Mouse (Mus musculus) CD4-positive, CD25-positive, alpha-beta regulatory T cell, adult 4 months (primary cell): ENCODE results near the gene Crybg2. TPM values are rescaled to one million over a fixed set of nuclear protein-coding genes. Genes with fewer than 3 reads are reported as not detected.

ENCODE experiments used
- ATAC-seq: one replicate; pipeline ENCODE4 v1.8.0; 2017
- polyA plus RNA-seq, 2 experiments: library from polyadenylated mRNA; unstranded; fragments of 100-300 nt; shearing (Covaris generic); gene quantifications; one replicate each; pipeline ENCODE4 v1.2.1; 2017

Gene Crybg2
- polyA plus RNA-seq, 2 experiments from 2014 or later, result 20.9 to 28.2 TPM

DNA sequence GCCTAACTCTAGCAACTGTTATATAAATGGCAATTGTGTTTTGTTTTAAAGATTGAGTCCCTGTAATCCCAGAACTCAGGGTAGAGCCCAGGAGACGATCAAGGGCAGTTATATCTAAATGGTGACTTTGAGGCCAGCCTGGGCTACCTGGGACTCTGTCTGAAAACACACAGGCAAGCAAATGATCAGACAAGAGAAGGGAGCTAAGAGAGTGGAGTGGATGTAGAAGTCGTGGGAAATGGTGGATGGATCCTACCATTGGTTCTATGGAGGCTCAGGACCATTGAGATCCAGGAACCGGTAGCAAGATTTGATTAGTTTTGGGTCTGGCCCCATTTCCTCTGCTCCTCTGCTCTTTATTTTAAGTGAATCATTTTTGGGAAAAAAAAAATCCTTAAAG, 35.5 kb downstream of the Crybg2 start:
- ATAC-seq, result no peak

DNA sequence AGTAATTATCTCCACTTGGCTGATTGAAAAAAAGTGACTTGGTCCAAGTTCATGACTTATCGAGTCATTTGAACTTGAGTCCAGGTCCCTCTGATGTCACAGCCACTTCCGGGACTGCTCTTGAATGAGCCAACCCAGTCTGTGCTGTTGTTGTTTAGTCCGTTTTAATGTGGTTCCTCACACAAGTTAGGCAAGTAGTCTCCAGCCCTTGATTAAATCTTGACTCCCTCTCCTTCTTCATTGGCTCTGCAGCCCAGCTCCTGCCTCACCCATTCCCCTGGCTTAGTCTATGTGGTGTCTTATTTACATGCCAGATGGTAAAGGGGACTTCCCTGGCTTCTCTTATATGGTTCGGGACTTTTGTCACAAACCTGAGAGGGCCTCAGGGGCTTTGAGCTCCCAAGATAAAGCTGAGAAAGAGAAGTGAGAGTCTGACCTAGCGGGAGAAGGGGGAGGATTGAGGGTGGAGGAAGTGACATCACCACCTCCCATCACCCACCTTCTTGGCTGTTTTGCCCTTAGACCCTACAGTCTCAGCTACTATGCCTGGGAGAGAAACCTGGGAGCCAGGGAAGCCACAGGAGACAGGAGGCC, 36.5 kb downstream of the Crybg2 start:
- peak; percentile 70 for ATAC-seq

DNA sequence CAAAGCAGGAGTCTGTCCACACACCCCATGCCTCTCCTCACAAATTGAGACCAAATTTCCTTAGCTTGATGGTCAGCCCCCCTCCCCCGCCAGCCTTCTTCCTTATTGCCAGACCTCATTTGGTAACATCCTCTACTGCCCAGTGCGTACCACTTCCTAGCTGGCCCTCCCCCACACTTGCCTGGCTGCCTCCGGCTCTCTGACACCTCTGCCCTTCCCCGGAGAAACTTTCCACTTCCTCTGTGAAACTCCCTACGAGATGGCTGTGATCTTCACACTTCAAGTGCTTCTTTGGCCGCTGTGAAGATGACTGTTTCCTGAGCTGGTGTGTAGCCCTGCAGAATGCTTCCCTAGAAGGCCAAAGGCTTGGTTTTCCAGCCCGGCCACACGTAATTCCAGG, 38.0 kb downstream of the Crybg2 start:
- peak; percentile 64 for ATAC-seq

DNA sequence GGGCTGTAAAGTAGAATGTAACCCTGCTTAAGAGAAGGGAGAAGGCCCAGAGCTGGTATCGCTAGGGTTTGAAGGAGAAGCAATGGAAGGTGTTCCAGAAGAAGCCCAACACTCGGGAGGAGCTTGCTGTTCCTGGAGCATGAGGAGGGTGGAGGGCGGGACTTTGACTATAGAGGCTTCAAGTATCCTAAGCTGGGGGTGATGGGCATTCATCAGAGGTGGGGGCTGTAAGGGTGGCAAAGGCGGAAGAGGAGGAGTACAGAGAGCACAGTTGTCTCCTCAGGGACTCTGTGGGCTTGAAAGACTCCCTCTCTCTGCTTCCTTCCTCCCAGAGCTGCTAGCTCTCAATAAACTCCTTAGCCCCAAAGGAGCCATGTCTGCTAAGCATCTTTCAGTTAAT, 39.6 kb downstream of the Crybg2 start:
- ATAC-seq, result no peak

DNA sequence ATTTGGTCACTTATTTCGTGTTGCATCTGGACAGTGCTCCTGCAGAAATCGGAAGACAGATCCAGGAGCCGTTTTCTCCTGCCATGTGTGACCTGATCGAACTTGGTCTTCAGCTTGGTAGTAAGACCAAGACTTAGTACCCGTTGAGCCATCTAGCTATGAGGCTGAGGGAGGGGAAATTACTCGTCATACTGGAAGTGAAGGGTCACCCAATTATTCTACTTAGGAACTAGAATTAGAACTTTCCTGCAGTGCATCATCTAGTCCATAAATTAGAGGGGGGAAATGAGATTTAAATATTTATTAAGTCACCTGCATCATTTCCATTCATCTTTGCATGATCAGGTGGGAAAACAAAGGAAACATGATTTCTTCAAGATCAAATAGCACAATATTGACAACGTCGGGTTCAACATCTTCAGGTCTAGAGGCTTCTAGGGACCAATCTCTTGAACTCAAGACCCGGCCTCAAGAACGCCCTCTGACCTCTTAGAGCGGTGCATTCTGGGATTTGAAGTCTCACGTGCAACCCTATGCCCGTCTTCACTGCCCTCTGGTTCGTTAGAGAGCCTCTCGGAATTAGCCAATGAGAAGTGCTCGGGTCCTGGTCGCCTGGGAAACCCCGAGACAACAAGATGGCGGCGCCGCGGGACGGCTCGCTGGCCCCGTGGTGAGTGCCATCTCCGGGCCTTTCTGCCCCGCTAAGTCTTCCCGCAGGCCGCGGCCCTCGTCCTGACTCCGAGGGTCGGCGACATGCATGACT, 41.5 kb downstream of the Crybg2 start, which contains the start of gene Ubxn11:
Gene Ubxn11 (plus strand): TSS at position 592 of the 763 bp plus-strand sequence.
- peak; percentile 84 for ATAC-seq

DNA sequence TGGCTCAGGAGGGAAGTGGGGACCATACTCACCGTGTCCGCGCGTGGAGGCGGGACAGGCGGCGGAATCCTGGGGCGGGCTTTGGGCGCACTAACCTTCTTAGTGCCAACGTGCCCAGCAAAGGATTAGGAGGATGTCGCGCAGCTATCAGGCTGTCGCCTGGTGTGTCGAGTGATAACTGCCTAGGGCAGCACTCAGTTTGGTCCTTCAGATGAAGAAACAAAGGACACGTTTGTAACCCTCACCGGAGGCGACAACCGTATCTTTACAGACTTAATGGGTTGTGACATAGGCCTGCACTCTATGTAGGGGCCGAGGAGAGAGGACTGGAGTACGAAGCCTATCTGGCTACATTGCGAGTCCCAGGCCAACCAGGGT, 42.1 kb downstream of the Crybg2 start:
- ATAC-seq, result peak; percentile 7

DNA sequence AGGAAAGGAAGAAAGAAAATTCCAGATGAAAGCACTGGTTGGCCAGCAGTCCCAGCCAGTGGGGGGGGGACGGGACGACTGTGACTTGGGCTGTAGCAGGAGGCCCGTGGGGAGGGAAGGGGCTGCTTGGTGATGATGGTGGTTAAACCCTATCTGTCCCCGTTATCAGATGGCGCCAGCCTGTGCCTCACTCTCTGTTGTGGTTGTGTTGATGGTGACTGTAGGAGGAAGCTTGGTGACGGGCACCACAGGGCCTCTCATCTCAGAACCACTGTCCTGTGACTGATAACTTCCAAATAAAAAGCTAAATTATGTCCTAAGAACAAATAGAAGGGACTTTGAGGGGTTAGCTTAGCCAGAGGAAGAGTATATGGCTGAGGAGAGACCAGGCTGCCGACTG, 45.5 kb downstream of the Crybg2 start:
- peak; percentile 59 for ATAC-seq

DNA sequence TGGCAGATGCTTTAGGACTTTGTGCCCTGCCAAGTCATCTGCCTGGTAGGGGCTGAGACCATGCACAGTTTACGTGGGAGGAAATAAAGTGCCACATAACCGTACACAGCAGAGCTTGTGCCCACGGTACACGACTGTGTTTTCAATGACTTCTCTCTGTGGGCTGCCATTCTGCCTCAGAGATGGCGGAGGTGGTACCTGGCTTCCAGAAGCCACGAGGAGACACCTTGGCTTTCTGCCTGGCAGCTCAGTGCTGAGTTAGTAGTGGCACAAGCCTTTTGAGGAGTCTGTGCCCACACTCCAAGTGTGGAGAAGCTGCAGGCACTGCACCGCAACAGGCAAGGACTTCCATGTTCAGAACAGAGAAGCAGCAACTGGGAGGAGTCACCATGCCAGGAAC, 47.1 kb downstream of the Crybg2 start:
- ATAC-seq, result no peak

DNA sequence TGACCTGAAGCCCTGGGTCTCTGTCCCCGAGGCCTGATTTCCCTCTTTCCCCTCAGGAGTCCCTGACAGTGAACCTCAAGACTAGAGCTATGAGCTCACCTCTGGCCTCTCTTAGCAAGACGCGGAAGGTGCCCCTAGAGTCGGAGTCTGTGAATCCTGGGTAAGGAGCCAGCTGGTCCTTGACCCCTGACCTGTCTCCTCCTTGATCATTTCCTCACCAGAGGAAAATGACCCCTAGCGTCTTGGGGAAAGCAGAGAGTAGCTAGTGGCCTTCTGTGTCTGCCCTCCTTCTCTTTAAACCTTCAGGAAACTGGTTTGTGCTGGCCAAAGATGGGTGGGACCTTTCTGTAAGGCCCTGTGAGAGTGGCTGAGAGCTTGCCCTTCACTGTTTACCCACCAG, 47.6 kb downstream of the Crybg2 start:
- no peak for ATAC-seq

DNA sequence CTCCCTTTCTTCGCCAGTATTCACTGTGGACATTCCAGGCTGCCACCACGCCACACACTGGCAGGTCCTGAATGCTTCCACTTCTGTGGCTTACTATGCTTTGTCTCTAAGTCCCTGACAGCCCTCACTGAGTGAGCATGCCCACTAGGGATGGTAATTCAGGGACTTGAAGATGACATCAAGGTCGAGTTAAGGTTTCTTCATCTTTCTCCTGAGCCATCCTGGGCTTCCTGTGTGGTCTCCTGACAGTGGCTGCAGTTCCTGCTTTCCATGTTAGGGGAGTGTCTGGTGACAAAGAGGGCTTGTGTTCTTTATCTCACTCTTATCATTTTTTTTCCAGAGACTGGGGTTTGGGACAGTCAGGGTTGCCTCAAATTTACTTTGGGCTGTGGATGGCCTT, 50.0 kb downstream of the Crybg2 start:
- ATAC-seq, result no peak

DNA sequence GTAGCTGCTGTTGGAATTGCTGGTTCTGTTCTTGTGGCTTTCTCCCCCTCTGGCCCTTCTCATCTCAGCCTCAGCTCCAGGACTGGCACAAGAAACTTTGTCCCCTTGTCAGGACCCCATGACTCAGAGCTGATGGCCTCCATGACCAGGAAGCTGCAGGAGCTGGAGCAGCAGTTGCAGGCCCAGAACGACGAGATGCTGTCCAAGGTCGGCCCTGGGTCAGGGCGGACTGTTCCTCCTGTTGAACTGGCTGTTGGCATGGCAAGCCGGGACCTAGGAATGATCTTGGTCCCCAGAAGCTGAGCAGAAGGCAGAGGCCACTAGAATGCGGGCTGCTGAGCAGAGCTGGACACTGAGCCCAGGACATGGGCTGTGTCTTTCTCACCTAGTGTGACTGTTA, 51.8 kb downstream of the Crybg2 start:
- no peak for ATAC-seq

DNA sequence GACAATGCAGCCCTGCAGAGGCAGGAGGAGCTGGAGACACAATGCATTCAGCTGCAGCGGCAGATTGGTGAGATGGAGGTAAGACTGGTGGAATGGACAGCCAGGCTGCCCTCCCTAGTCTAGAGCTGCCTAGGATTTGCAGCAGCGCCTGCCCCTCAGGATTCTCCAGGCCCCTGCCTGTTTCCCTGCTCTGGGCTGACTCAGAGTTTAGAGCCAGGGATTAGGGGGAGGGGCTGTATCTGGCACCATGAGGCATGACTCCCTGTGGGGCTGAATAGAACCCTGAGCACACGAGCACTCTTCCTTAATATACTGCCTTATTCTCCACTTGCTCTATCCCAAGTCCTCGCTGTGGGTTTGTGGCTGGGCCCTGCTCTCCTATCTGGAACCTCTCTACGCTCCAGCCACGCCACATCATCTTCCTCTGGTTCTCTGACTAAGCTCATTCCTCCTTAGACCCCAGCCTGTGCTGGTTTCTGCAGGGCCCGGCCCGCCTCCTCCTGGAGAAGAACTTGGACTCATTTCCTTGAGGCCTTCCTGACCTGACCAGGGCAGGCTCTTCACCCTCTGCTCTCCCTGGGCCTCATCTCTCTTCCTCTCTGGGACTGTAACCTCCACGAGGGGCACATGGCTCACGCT, 52.9 kb downstream of the Crybg2 start:
- no peak for ATAC-seq

DNA sequence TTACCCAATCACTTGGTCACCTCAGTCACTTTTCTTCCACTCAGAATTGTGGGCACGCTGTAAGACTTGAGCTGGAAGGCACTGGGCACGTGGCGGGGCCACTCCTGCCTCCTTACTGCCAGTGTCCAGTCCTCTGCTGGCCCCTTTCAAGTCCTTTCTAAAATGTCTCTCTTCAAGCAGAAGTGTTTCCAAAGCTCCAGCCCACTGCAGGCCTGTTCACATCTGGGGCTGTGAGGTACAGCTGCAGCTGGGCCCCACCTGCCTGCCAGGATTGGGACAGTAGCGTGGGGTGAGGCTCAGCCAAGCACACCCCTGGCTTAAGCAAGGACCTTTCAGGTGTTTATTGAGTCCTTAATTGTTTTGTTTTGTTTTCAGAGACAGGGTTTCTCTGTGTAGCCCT, 53.4 kb downstream of the Crybg2 start:
- ATAC-seq, result no peak

DNA sequence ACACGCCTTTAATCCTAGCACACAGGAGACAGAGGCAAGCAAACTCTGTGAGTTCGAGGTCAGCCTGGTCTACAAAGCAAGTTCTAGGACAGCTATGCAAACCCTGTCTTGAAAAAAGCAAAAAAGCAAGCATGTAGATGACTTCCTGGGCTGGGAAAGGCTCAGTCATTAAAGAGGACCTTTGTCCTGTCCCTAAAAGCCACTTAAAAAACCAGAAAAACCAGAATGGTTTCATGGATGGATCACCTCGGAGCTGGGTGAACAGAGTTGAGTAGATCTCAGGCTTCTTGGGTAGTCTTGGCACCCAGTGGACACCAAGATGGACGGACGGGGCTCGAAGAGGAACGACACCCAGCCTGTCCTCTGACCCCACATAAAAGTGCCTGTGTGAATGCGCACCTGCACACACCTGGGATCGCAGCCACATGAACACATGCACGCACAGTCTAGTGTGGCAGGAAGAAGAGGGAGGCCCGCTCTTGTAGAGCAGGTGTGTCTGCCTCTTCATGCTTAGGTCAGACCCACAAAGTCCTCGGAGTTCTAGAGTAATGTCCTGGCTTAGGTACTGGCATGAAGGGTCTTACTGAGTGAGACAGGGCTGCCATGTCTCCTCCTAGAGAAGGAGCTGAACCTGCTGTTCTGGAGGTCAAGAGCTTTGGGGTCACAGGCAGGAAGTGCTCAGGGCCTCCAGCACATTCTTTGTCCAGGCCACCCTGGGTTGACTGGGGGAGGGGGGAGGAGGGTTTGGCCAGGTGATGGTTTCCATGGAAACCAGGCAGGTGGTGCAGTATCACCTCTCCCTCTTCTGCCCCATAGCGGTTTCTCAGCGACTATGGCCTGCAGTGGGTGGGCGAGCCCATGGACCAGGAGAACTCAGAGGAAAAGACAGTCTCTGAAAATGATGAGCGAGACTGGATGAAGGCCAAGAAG, 54.9 kb downstream of the Crybg2 start:
- ATAC-seq, result no peak

DNA sequence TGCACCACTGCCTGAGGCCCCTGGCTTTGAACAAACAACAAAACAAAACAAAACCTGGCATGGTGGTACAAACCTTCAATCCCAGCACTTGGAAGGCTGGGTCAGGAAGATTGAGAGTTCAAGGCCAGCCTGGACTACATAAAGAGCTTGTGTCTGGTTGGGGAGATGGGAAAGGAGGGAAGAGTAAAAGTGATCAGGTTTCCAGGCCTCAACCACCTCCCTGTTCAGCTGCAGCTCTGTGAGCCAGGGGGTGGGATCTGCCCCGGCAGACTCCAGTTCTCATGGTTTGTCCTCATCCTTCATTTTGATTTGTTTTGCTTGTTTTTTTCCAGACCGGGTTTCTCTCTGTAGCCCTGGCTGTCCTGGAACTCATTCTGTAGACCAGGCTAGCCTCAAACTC, 55.9 kb downstream of the Crybg2 start:
- ATAC-seq, result no peak

DNA sequence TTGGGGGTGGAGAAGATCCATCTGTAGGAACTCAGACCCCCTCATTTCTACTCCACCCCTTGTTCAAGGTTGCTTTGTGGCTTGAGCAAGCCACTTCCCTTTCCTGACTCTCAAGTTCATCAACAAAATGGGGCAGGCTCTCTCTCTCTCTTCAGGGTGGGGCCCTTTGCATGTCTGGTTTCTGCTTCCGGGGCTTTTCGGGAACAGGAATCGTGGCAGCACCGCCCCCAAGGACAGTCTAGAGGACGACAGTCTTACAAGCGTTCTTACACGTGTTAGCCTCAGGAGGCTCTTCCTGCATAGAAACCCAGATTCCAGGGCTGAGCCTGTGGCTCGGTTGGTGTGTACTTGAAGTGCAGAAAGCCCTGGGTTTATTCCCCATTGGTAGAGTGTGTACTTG, 56.4 kb downstream of the Crybg2 start:
- peak; percentile 74 for ATAC-seq

DNA sequence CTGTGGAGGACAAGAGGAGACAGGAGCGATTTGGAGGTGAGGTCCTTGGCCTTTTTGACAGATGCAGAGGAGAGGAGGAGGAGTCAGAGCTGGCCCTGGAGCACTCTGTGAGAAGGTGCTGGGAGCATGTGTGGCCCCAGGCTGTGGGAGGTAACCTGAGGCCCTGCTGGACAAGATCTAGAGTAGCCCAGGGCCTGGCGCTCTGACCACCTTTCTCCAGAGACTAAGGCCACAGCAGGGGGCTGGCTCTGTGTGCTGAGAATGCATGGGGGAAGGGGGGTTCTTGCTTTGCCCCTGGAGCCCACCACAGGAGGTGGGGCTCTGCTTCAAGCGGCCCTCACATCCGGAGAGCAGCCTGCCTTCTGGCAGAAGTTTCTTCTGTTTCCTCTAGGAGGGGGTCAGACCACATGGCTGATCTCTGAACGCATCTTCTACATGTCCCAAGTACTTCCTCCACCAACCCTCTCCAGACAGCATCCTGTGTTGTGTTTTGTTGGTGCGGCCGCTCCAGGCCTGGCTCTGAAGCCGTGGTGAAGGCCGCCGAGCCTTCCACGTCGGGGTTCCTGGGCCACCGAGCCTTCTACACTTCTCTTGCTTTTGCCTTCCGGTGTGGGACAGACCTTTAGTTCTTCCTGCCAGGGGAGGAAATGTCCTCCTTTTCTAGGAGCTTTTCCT, 57.6 kb downstream of the Crybg2 start:
- peak; percentile 58 for ATAC-seq

DNA sequence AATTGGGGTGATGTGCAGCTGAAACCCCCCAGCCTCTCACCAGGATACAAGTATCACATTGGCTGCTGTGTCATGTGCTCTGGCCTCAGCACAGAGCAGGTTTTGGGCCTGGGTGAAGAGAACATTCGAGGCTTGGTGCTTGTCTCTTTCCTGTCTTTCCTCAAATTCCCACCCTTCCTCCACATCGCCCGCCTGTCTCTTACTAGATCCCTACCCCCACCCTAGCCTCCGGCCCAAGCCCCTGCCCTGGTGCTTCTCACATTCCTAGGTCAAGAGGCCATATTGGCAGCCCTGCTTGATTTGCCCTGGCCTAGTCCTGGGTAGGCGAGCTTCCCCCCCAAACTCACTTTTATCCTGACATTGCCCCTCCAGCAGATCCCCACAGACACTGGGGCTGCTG, 58.4 kb downstream of the Crybg2 start:
- no peak for ATAC-seq

DNA sequence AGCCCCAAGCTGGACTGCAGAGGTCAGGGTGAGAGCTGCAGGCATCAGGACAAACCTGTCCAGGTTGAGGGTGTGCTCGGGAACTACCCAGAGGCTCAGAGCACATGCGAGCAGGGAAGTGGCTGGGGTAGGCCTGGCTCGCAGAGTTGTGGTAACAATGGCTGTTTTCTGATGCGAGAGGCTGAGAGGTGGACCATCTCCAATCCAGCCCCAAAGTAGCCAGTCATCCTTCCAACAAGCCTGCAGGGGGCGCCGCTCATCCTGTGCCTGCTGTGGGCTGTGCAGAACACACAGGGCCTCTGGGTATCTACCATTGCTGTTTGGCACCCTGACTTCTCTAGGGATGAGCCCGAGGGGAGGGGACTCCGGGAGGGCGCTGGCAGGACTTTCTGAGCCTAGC, 59.0 kb downstream of the Crybg2 start:
- no peak for ATAC-seq

DNA sequence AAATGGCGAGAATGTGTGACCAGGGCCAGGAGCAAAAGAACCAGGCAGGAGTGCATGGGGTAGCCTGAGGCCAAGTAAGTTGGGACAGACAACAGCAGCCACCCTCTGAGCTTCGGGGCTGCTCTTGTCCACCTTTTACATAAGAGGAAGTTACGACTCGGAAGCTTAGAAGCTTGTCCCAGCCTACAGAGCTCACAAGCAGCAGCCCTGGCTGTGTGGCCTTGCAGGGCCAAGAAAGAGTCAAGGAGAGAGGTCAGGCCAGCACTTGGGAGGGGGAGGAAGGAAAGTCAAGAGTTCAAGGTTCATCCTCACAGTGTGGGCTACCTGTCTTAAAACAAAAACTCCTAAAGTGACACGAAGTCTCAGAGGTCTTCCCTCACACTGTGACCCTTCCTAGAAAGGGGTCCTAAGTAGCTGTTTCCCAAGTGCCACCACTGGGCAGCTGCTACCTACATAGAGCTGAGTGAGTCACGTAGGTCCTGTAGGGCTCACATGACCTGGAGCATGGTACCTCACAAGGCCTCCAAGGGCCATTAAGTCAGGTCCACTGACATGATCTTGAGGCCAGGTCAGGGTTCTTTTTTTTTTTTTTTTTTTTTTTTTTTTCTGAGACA, 59.7 kb downstream of the Crybg2 start:
- ATAC-seq, result no peak

DNA sequence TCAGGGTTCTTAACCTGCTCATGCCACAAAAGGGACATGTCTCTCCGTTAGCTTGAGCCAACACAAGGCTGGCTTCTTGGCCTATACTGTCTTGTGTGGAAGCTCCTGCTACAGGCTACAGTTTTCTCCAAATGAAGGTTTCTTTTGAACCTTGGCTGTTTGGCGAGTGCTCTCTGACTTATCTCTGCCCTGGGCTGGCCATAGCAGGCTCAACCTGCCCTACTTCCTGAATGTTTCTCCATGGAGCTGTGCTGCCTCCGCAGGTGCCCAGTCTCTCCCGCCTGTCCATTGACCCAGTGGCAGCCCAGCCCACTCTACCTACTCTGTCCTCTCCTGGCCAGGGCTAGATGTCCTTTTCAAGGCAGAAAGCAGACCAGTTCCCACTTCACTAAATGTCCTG, 60.3 kb downstream of the Crybg2 start:
- no peak for ATAC-seq

DNA sequence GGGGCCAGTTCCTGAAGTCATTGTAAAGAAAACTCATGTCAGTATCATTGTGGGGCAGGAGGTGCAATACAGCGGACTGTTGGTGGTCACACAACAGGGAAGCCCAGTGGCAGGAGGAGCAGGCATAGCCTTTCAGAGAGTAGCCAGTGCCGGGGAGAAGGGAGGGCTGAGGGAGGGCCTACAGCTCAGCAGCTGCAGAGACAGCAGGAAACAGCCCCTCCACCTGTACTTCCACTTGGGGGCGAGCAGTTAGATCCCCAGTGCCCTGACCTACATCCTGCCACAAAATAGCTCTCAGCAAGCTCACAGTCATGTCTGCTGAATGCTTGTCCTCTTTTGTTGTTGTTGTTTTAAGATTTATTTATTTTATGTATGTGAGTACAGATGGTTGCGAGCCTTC, 61.0 kb downstream of the Crybg2 start:
- ATAC-seq, result peak; percentile 49
